Mouse (Mus musculus): Measurements from ENCODE around the gene Nectin3.

- TF ChIP-seq CTCF (IDR thresholded peaks at IDR 0.05) (no peak), EP300 (IDR thresholded peaks at IDR 0.05) (no peak)
Observed at GRCm38 (mm10) chr16:46538092-46538491, 39.8 kb upstream of the Nectin3 start.
